Mouse (Mus musculus) olfactory bulb, adult 2 months (tissue): Measurements from ENCODE around the gene Tspan11.

ENCODE experiments used
- CTCF ChIP-seq: fragments of 200-500 bp; IDR thresholded peaks from 2 replicates; pipeline ENCODE4 v1.5.1; 2012; ENCODE audit warnings: low read depth, mild to moderate bottlenecking, low read length, moderate library complexity; ENCODE audit not compliant: insufficient read depth
- POLR2A ChIP-seq: fragments of 200-500 bp; IDR thresholded peaks from 2 replicates; pipeline ENCODE4 v1.6.1; 2012; ENCODE audit warnings: mild to moderate bottlenecking, low read depth, low read length, moderate library complexity; ENCODE audit not compliant: insufficient read depth

DNA sequence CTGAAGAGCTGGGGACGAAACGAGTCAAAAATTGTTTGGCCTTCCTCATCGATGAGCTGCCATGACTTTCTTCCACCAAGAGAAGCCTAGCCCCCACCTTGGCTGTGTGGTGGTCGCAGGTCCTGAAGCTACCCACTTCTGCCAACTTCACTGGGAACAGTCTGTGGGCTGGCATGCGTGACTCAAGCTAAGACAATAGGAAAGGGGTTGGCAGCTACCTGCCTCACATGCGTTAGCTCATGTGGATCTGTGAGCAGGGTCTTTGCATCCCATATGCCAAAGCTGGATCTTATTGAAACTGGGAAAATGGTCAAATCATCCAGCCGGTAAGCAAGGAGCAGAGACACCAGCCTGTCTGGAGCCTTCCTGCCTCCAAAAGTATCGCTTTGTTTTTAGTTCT is 14.8 kb upstream of the Tspan11 start:
- TF ChIP-seq CTCF = no peak
- no peak for TF ChIP-seq POLR2A
